Mouse (Mus musculus): Measurements from ENCODE around the gene Pgm5. TPM values are rescaled to one million over a fixed set of nuclear protein-coding genes. Genes with fewer than 3 reads are reported as not detected.

Gene Pgm5
- polyA plus RNA-seq, 1 experiment from 2014 or later: 4.0 TPM

DNA sequence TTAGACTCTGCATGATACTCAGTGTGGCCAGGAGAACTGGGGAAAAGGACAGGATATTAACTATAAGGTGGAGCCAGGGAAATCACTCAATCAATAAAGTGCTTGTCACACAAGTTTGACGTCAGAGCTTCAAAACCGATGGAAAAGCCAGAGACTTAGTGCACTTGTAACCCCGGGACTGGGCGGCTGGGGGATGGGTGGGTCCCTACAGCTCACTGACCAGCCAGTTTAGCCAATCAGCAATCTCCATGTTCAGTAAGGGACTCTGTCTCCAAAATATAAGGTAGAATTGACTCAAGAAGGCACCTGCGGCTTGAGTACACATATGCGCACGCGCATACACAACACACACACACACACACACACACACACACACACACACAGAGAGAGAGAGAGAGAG, 213.6 kb downstream of the Pgm5 start:
- POLR2A ChIA-PET: no interaction called here
- no peaks in the 10 kb centered on the region for H3K27me3 ChIP-seq
- no peak for TF ChIP-seq CTCF (IDR thresholded peaks at IDR 0.05)
- ATAC-seq (no peak), DNase-seq (ENCODE audit: low read depth, low spot score) (no peak)
- CTCF ChIA-PET: no interaction called here
- in situ Hi-C loops (cut with MboI; ENCODE audit: low pct_unique_long_range_greater_than_20kb): no loop called here

DNA sequence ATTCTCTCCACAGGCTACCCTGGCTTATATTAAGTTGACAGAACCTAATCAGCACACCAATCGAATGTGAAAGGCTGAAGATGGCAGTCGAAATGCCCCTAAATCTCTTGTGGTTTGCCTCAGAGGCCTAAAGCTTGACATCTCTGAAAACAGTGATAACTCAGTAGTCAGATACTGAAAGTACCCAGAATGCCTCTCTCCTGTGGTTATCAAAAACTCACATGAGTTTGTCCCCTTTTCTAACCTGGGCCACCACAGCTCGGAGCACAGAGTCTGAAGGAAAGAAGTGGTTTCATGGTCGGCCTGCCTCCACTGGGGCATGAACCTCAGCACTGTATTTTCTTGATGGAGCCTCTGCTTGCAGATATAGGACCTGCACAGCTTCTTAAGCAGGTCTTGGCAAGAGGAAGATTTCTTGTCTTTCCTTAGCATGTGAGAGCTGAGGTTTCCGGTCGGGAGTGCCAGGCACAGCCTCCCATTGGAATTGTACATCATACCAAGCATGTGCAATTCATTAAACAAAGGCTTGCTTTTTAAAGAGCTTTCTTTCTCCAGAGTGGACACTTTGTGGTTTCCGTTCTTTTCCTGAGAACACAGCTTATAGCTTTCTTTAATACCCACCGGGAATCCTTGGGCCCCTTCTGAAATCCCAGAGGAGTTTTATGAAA, 215.4 kb downstream of the Pgm5 start:
- in situ Hi-C loops (cut with MboI; ENCODE audit: low pct_unique_long_range_greater_than_20kb): no loop called here
- DNase-seq (ENCODE audit: low read depth, low spot score): no peak
- POLR2A ChIA-PET: no interaction called here

DNA sequence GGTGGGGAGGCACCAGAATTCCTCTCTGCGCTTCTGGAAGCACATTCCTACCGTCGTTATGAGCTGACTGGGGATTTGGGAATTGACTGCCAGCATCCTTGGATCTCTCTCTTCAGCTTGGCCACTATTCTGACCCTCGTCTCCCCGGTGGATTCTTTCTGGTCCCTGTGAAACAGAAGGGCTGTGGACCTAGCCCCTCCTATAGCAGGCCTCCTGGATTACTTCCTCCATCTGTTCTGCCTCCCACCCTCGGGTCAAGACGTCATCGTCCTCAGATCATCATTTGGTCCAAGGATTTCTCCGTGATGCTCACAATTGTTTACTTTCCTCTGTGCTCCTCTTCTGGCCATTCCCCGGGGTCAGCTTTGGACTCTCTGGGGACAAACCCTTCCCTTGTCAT, 216.7 kb downstream of the Pgm5 start:
- no peak for TF ChIP-seq CTCF (IDR thresholded peaks at IDR 0.05)
- POLR2A ChIA-PET: no interaction called here
- no peak for DNase-seq (ENCODE audit: low read depth, low spot score)
- CTCF ChIA-PET: no interaction called here
- no peaks in the 10 kb centered on the region for H3K27me3 ChIP-seq
- no peak for ATAC-seq
- in situ Hi-C loops (cut with MboI; ENCODE audit: low pct_unique_long_range_greater_than_20kb): no loop called here

More for the DNA sequence above, 215.4 kb downstream of the Pgm5 start:
- ATAC-seq: no peak
- no peaks in the 10 kb centered on the region for H3K27me3 ChIP-seq
- TF ChIP-seq CTCF (IDR thresholded peaks at IDR 0.05): no peak
- CTCF ChIA-PET: no interaction called here

DNA sequence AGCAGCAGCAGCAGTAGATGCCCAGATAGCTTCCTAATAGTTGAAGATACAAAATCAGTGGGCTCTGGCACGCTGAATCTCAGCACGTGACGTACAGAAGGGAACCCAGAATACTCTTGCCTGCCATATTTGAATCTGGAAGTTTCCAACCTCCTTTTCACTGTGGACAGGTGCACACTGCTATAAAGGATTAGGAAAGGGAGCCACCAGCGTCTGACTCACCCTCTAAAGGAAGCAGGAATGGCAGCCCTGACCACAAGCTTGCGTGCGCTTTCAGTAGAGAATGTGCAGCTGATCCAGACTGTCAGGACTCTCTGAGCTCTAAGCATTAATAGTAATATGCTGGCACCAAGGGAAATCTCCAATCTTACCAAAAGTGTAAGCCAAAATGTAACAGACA, 220.7 kb downstream of the Pgm5 start:
- ATAC-seq (peak; percentile 68), DNase-seq (ENCODE audit: low read depth, low spot score) (no peak)
- ChIA-PET POLR2A (no interaction called here), CTCF (no interaction called here)
- in situ Hi-C loops (cut with MboI; ENCODE audit: low pct_unique_long_range_greater_than_20kb): no loop called here
- no peak for TF ChIP-seq CTCF (IDR thresholded peaks at IDR 0.05)
- H3K27me3 ChIP-seq: no peaks in the 10 kb centered on the region

DNA sequence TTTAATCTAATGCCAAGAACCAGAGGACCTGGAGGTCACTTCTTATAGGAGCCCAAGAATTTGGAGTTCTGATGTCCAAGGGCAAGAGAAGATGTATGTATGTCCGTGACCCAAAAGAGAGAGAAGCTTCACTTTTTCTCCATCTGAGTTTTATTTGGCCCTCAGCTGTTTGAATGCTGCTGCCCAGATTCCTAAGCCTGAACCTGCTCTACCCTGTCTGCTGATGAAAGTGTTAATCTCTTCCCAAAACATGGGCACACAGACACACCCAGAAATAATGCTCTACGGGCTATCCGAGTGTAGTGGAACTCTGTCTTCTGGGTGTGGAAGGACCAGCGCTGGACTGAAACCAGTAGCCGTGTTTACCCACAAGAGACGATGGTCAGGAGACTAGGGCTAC, 223.7 kb downstream of the Pgm5 start:
- no peak for ATAC-seq
- no peak for TF ChIP-seq CTCF (IDR thresholded peaks at IDR 0.05)
- ChIA-PET CTCF (interaction anchor here (0.9 kb wide), 1 partner anchor 63 kb away, joined by 3 read pairs; no protein-coding TSS in a partner anchor), POLR2A (no interaction called here)
- in situ Hi-C loops (cut with MboI; ENCODE audit: low pct_unique_long_range_greater_than_20kb): loop anchor here (5.0 kb wide), 1 partner anchor 64 kb away; no protein-coding TSS in a partner anchor
- no peaks in the 10 kb centered on the region for H3K27me3 ChIP-seq
- DNase-seq (ENCODE audit: low read depth, low spot score): no peak

DNA sequence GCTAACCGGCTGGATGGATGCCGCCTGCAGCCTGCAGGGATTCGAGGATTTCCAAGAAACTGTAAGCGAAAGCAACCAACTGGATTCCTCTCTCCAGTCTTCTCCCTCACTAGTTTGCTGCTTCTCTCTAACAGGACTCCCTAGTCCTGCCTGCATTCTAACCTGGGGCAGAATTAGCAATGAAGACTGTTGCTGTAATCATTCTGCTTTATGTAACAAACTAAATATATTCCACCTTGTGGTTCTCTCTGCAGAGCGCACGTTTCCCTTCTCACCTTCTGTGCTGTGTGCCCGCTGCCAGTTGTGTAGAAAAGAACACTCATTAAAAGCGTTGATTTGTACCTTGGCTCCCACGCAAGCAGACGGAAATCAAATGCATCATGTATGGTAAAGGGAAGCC, 225.0 kb downstream of the Pgm5 start:
- ChIA-PET POLR2A (no interaction called here), CTCF (no interaction called here)
- no peaks in the 10 kb centered on the region for H3K27me3 ChIP-seq
- DNase-seq (ENCODE audit: low read depth, low spot score): no peak
- no peak for TF ChIP-seq CTCF (IDR thresholded peaks at IDR 0.05)
- in situ Hi-C loops (cut with MboI; ENCODE audit: low pct_unique_long_range_greater_than_20kb): loop anchor here (5.0 kb wide), 1 partner anchor 66 kb away; no protein-coding TSS in a partner anchor
- ATAC-seq: no peak

DNA sequence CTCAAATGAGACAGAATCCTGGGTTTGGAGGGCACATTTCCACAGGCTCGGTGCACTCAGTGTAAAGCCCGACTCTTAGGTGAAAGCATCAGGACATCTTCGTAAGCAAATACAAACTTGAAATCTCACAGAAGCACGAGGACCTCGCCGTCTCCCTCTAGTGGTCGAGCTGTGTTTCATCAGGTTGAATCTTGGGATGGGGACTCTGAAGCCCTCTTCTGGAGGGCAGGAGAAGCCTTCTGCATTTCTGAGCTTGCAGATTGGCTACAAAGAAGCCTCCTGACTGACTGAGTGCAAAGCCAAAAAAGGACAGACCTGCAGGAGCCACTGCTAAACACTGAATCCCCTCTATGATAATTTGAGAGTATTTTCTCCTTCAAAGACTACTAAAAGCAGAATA, 227.1 kb downstream of the Pgm5 start:
- in situ Hi-C loops (cut with MboI; ENCODE audit: low pct_unique_long_range_greater_than_20kb): loop anchor here (5.0 kb wide), 1 partner anchor 68 kb away; no protein-coding TSS in a partner anchor
- POLR2A ChIA-PET: interaction anchor here (1.7 kb wide), 1 partner anchor 11 kb away, joined by 4 read pairs; no protein-coding TSS in a partner anchor

More for the DNA sequence above, 227.1 kb downstream of the Pgm5 start:
- ATAC-seq: peak; percentile 31
- TF ChIP-seq CTCF (IDR thresholded peaks at IDR 0.05): peak; percentile 98
- DNase-seq (ENCODE audit: low read depth, low spot score): no peak
- H3K27me3 ChIP-seq: no peaks in the 10 kb centered on the region
- CTCF ChIA-PET: interaction anchor here (0.7 to 2.2 kb wide), 23 partner anchors 8 to 334 kb away, joined by 3 to 13 read pairs (median 3); no protein-coding TSS in a partner anchor

Other genes starting within 250 kb of the Pgm5 start
- 7.2 TPM for gene Tmem252, start 187.8 kb downstream of the Pgm5 start, polyA plus RNA-seq (2021)
- 315 TPM for gene Gm10053, start 13.8 kb upstream of the Pgm5 start, polyA plus RNA-seq (2021)
- 0.08 TPM for gene Foxd4, start 39.3 kb upstream of the Pgm5 start, polyA plus RNA-seq (2021)
- gene Cbwd1, start 99.8 kb upstream of the Pgm5 start, polyA plus RNA-seq (2021): 38.9 TPM
- 11.3 TPM for gene Dock8, start 137.7 kb upstream of the Pgm5 start, polyA plus RNA-seq (2021)